22 mouse cellular contexts compared by ENCODE assay signal in the genomic region with DNA sequence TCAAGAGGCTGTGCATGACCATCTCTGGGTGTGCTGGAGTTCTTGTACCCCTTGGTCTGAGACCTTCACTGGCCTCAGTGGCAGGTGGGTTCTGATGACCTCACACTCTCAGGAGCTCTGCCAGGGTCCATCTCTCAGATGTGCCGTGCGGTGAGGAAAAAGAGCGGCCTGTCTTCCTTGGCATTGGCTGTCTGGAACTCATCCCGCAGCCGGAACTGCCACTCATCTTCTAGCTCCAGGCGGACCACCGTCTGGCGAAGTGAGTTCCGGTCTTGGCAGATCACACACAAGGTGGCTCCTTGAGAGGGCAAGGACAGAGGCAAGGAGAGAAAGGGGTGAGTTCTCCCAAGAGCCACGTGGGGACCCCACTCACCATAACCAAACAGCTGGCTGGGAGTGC. TPM values are rescaled to one million over a fixed set of nuclear protein-coding genes. Genes with fewer than 3 reads are reported as not detected.
"Had no signal": no experiment of that assay in that cellular context is flagged by ENCODE, and none has a peak within 500 bp of the region (broad histone marks: within the 10 kb centered on the region; RNA-seq: fewer than 3 reads in every experiment).

No protein-coding gene starts in this region.

- H3K9me3 ChIP-seq: neural tube, embryonic 12.5 days; neural tube, embryonic 13.5 days; neural tube, embryonic 15.5 days; stomach, embryonic 15.5 days had no signal

- H3K9ac ChIP-seq: neural tube, embryonic 12.5 days; neural tube, embryonic 13.5 days; neural tube, embryonic 15.5 days; stomach, embryonic 15.5 days had no signal

- H3K4me2 ChIP-seq: neural tube, embryonic 12.5 days; neural tube, embryonic 13.5 days; neural tube, embryonic 15.5 days; stomach, embryonic 15.5 days had no signal

- DNase-seq: retina, postnatal 1 day; right cerebral cortex, adult 18-20 months; right cerebral cortex, postnatal 14 days; right cerebral cortex, postnatal 25 days; right cerebral cortex, postnatal 4 days; spleen, adult 18-20 months; thymus, adult 18-20 months; thymus, adult 2 months; thymus, postnatal 14 days; thymus, postnatal 25 days; thymus, postnatal 36 days; thymus, postnatal 4 days had no signal

- H3K36me3 ChIP-seq: neural tube, embryonic 13.5 days; neural tube, embryonic 15.5 days; stomach, embryonic 15.5 days had no signal

- H3K4me3 ChIP-seq: neural tube, embryonic 12.5 days; neural tube, embryonic 13.5 days; neural tube, embryonic 15.5 days; stomach, embryonic 15.5 days had no signal

- H3K27ac ChIP-seq: neural tube, embryonic 12.5 days; neural tube, embryonic 13.5 days; neural tube, embryonic 15.5 days; stomach, embryonic 15.5 days; stomach, postnatal 0 days had no signal

- H3K4me1 ChIP-seq: neural tube, embryonic 12.5 days; neural tube, embryonic 13.5 days; neural tube, embryonic 15.5 days; stomach, embryonic 15.5 days had no signal

- H3K27me3 ChIP-seq: neural tube, embryonic 12.5 days; neural tube, embryonic 13.5 days; neural tube, embryonic 15.5 days; stomach, embryonic 15.5 days had no signal

RNA-seq across cellular contexts. Expression of a gene that starts 19.1 kb away (rescaled TPM):
- total RNA-seq: neutrophil, adult 5-6 weeks had no signal
- polyA plus RNA-seq: small intestine, adult 2 months; stomach, embryonic 14.5 days; stomach, embryonic 16.5 days; stomach, postnatal 0 days; thymus, postnatal 0 days had no signal
